27 mouse cellular contexts compared by ENCODE assay signal in the genomic region with DNA sequence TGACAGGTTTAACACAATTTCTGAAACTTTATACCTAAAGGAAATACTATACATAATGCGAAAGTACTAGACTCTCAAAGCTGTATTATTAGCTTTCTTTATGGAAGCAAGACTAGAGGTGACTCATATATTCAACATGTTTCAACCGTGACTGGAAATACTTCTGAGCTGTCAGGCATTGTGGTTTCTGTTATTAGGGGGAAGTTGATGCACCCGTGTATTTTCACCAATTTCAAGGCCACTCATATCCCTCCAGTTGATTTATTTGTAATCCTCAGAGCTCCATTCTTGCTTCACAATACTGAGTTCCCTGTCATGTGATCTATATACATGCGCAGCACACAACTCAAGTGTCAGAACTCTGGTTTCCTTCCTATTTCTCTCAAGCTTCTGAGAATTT. TPM values are rescaled to one million over a fixed set of nuclear protein-coding genes. Genes with fewer than 3 reads are reported as not detected.
DNase-seq lines count a peak whose midpoint lies in the region; ATAC-seq and TF ChIP-seq lines count a peak whose summit lies in the region.
"Had no signal": no experiment of that assay in that cellular context is flagged by ENCODE, and none has a peak within 500 bp of the region (broad histone marks: within the 10 kb centered on the region; RNA-seq: fewer than 3 reads in every experiment).

No protein-coding gene starts in this region.

- peak; percentile 26 for DNase-seq in embryonic facial prominence, embryonic 14.5 days (ENCODE audit: low spot score)
- no peak for DNase-seq in embryonic facial prominence, embryonic 10.5 days (ENCODE audit: low spot score)
- peak; percentile 73 for DNase-seq in NIH3T3 (ENCODE audit: low read depth)
- no peak for DNase-seq in forebrain, embryonic 14.5 days (ENCODE audit: low spot score)
- no peak for DNase-seq in lung, postnatal 10 days
- DNase-seq in heart, postnatal 36 days = no peak
- DNase-seq: adrenal gland, adult 8-10 months; adrenal gland, postnatal 25 days; cerebellum, adult 11 months; cerebellum, adult 2 months; cerebellum, adult 9-11 months; cerebellum, postnatal 25 days; gastrocnemius, postnatal 25 days; heart, adult 2 months; kidney, adult 11 months had no signal

- peak; percentile 76; the same call in 1 of the 2 replicates for ATAC-seq in embryonic facial prominence, embryonic 14.5 days (ENCODE audit: low read depth)
- no peak for ATAC-seq in forebrain, embryonic 14.5 days
- ATAC-seq: forebrain, embryonic 15.5 days; hindbrain, embryonic 16.5 days; intestine, embryonic 15.5 days had no signal

- no peak overlapping the region for H3K4me2 ChIP-seq in embryonic facial prominence, embryonic 14.5 days (ENCODE audit: low read depth, low read length)
- H3K4me2 ChIP-seq in forebrain, embryonic 14.5 days (ENCODE audit: low read length) = no peak overlapping the region
- H3K4me2 ChIP-seq: embryonic facial prominence, embryonic 13.5 days; forebrain, embryonic 15.5 days; heart, embryonic 13.5 days; hindbrain, embryonic 13.5 days; intestine, embryonic 15.5 days had no signal

- no peak overlapping the region for H3K27ac ChIP-seq in embryonic facial prominence, embryonic 14.5 days (replicated peaks; ENCODE audit: low read depth, low read length)
- H3K27ac ChIP-seq in embryonic facial prominence, embryonic 10.5 days (replicated peaks) = no peak overlapping the region
- peak overlapping the region; percentile 73; the same call in 1 of the 2 replicates for H3K27ac ChIP-seq in embryonic fibroblast, embryonic 13.5 days (ENCODE audit: insufficient read depth, low read length)
- no peak overlapping the region for H3K27ac ChIP-seq in forebrain, embryonic 14.5 days (ENCODE audit: low read depth, low read length)
- H3K27ac ChIP-seq: embryonic facial prominence, embryonic 13.5 days; forebrain, embryonic 15.5 days; heart, adult 2 months; heart, embryonic 10.5 days; heart, embryonic 13.5 days; hindbrain, embryonic 10.5 days; hindbrain, embryonic 13.5 days; intestine, embryonic 15.5 days had no signal

- no peak for TF ChIP-seq CTCF in embryonic fibroblast, embryonic 13.5 days (IDR thresholded peaks at IDR 0.05; ENCODE audit: borderline replicate concordance, insufficient read depth, low read length)

- no peak for TF ChIP-seq POLR2A in embryonic fibroblast, embryonic 13.5 days (IDR thresholded peaks at IDR 0.05; ENCODE audit: low read depth, low read length)

- WGBS in embryonic facial prominence, embryonic 14.5 days = 44% methylated on average over 4 of the region's 4 CpGs
- WGBS in embryonic facial prominence, embryonic 10.5 days = 88% methylated on average over 4 of the region's 4 CpGs
- 87% methylated on average over 4 of the region's 4 CpGs for WGBS in forebrain, embryonic 14.5 days

- no peaks in the 10 kb centered on the region for H3K36me3 ChIP-seq in embryonic facial prominence, embryonic 14.5 days (ENCODE audit: control insufficient read depth, insufficient read depth, low read length)
- no peaks in the 10 kb centered on the region for H3K36me3 ChIP-seq in embryonic facial prominence, embryonic 10.5 days (replicated peaks)
- H3K36me3 ChIP-seq in forebrain, embryonic 14.5 days (ENCODE audit: control insufficient read depth, insufficient read depth, low read length) = no peaks in the 10 kb centered on the region
- H3K36me3 ChIP-seq: embryonic facial prominence, embryonic 13.5 days; forebrain, embryonic 15.5 days; G1E; heart, embryonic 10.5 days; heart, embryonic 13.5 days; hindbrain, embryonic 10.5 days; hindbrain, embryonic 13.5 days; intestine, embryonic 15.5 days had no signal

- no peak overlapping the region for H3K4me3 ChIP-seq in embryonic facial prominence, embryonic 14.5 days (ENCODE audit: low read depth, low read length)
- H3K4me3 ChIP-seq in embryonic facial prominence, embryonic 10.5 days = no peak overlapping the region
- H3K4me3 ChIP-seq in embryonic fibroblast, embryonic 13.5 days (ENCODE audit: insufficient read depth, low read length) = no peak overlapping the region
- H3K4me3 ChIP-seq in forebrain, embryonic 14.5 days (ENCODE audit: low read depth, low read length) = no peak overlapping the region
- H3K4me3 ChIP-seq: embryonic facial prominence, embryonic 13.5 days; forebrain, embryonic 15.5 days; heart, adult 2 months; heart, embryonic 10.5 days; heart, embryonic 13.5 days; hindbrain, embryonic 10.5 days; hindbrain, embryonic 13.5 days; intestine, embryonic 15.5 days had no signal

- H3K9ac ChIP-seq in embryonic facial prominence, embryonic 14.5 days (ENCODE audit: low read depth, low read length) = no peak overlapping the region
- no peak overlapping the region for H3K9ac ChIP-seq in forebrain, embryonic 14.5 days (ENCODE audit: low read length)
- H3K9ac ChIP-seq: embryonic facial prominence, embryonic 13.5 days; forebrain, embryonic 15.5 days; heart, embryonic 13.5 days; hindbrain, embryonic 13.5 days; intestine, embryonic 15.5 days had no signal

- intact Hi-C loops in heart, postnatal 36 days (cut with DNase I) = no loop called here

- H3K27me3 ChIP-seq in embryonic facial prominence, embryonic 14.5 days (replicated peaks; ENCODE audit: control insufficient read depth, insufficient read depth, low read length) = no peaks in the 10 kb centered on the region
- H3K27me3 ChIP-seq in embryonic facial prominence, embryonic 10.5 days (replicated peaks; ENCODE audit: low read depth, poor library complexity, severe bottlenecking) = no peaks in the 10 kb centered on the region
- no peaks in the 10 kb centered on the region for H3K27me3 ChIP-seq in forebrain, embryonic 14.5 days (replicated peaks; ENCODE audit: control insufficient read depth, insufficient read depth, low read length)
- H3K27me3 ChIP-seq: embryonic facial prominence, embryonic 13.5 days; forebrain, embryonic 15.5 days; heart, embryonic 13.5 days; hindbrain, embryonic 13.5 days; intestine, embryonic 15.5 days had no signal

- no peaks in the 10 kb centered on the region for H3K9me3 ChIP-seq in embryonic facial prominence, embryonic 14.5 days (ENCODE audit: control insufficient read depth, low read length)
- no peaks in the 10 kb centered on the region for H3K9me3 ChIP-seq in embryonic facial prominence, embryonic 10.5 days
- no peaks in the 10 kb centered on the region for H3K9me3 ChIP-seq in forebrain, embryonic 14.5 days (replicated peaks; ENCODE audit: control insufficient read depth, low read length)
- H3K9me3 ChIP-seq: embryonic facial prominence, embryonic 13.5 days; forebrain, embryonic 15.5 days; heart, embryonic 10.5 days; heart, embryonic 13.5 days; hindbrain, embryonic 10.5 days; hindbrain, embryonic 13.5 days; intestine, embryonic 15.5 days had no signal

- no peaks in the 10 kb centered on the region for H3K4me1 ChIP-seq in embryonic facial prominence, embryonic 14.5 days (ENCODE audit: control insufficient read depth, insufficient read depth, low read length)
- no peaks in the 10 kb centered on the region for H3K4me1 ChIP-seq in embryonic facial prominence, embryonic 10.5 days
- H3K4me1 ChIP-seq in embryonic fibroblast, embryonic 13.5 days (ENCODE audit: control insufficient read depth, insufficient read depth, low read length) = peaks cover 8% of the 10 kb centered on the region; the same call in 1 of the 2 replicates
- H3K4me1 ChIP-seq in forebrain, embryonic 14.5 days (ENCODE audit: control insufficient read depth, insufficient read depth, low read length) = no peaks in the 10 kb centered on the region
- H3K4me1 ChIP-seq: embryonic facial prominence, embryonic 13.5 days; forebrain, embryonic 15.5 days; heart, embryonic 10.5 days; heart, embryonic 13.5 days; hindbrain, embryonic 10.5 days; hindbrain, embryonic 13.5 days; intestine, embryonic 15.5 days had no signal

RNA-seq across cellular contexts. Expression of gene Grem2, which starts 46.4 kb away (rescaled TPM):
- polyA plus RNA-seq in embryonic facial prominence, embryonic 14.5 days (2014; fragmentation: Nextera tagmentation; extraction: Ambion mirVana) = 2.6 and 2.9 TPM in 2 replicates
- polyA plus RNA-seq in embryonic facial prominence, embryonic 10.5 days (2016; fragmentation: Nextera tagmentation; extraction: Ambion mirVana) = 0.52 and 0.74 TPM in 2 replicates
- polyA plus RNA-seq in embryonic fibroblast, embryonic 13.5 days (2011; ENCODE audit: insufficient read length, low read depth, missing spikeins) = 94.6 and 113 TPM in 2 replicates
- 0.43 and 0.72 TPM in 2 replicates for polyA plus RNA-seq in forebrain, embryonic 14.5 days (2014; fragmentation: Nextera tagmentation; extraction: Ambion mirVana)
- total RNA-seq in heart, postnatal 36 days (2021) = under 1 TPM; 0.14 to 0.16 TPM
- total RNA-seq: common myeloid progenitor, adult 5-6 weeks; granulocyte monocyte progenitor cell, adult 5-6 weeks had no signal
- polyA plus RNA-seq: G1E had no signal

Comparison
In these comparisons a context has a peak if more than half of its experiments do, and no peak if none do; other contexts are left out.
1. DNase-seq: peak in embryonic facial prominence, embryonic 14.5 days (single experiment) and NIH3T3 (single experiment); none in embryonic facial prominence, embryonic 10.5 days (single experiment), forebrain, embryonic 14.5 days (single experiment), lung, postnatal 10 days (single experiment) and heart, postnatal 36 days (0 of 2).
2. RNA of gene Grem2, which starts 46.4 kb away (polyA plus RNA-seq): 94.6 to 113 TPM in embryonic fibroblast, embryonic 13.5 days; 2.6 to 2.9 TPM in embryonic facial prominence, embryonic 14.5 days, 0.52 to 0.74 TPM in embryonic facial prominence, embryonic 10.5 days and 0.43 to 0.72 TPM in forebrain, embryonic 14.5 days; every median in the first group is over 10 times any median in the second.